Mouse (Mus musculus) brain, adult 2 months (tissue): ENCODE data around the gene Pcsk4.

ENCODE experiments used
- DNase-seq: peaks from one replicate; pipeline ENCODE4 v3.0.0; 2011; ENCODE audit warnings: low read depth, low spot score

Pcsk4 gene

DNA sequence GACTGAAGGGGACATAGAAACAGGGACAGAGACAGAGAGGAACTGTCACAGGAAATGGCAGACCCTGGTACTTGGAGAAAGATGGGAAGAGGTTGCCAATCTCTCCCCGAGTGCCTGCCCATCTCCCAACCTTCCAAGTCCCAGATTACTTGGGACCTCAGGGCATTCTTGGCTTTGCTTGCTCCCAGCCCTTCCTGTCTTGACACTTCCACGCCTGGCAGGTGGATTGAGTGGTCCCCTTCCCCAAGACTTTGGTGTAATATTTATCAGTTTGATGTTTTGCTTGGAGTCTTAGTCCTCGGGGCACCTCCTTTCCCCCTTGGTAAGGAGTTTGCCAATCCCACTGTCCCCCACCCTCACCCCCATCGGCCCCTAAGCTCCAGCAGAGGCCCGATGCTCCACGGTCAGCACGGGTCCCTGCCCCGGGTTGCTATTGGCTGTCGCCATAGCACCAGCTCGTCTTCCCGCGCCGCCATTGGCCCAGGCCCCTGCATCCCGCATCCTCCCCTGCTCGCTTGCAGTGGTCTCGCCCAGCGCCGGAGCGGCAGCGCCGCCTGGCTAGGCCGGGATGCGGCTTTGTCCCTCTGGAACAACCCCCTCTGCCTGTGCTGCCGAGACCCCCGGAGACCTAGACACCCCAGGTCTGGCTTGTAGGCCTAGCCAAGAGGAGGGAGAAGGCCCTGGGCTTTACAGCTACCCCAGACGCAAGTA, 30.6 kb downstream of the Pcsk4 start:
- peak; percentile 98 for DNase-seq

GRCm38 (mm10) chr10:80297526-80298133, 31.7 kb downstream of the Pcsk4 start:
- no peak for DNase-seq

DNA sequence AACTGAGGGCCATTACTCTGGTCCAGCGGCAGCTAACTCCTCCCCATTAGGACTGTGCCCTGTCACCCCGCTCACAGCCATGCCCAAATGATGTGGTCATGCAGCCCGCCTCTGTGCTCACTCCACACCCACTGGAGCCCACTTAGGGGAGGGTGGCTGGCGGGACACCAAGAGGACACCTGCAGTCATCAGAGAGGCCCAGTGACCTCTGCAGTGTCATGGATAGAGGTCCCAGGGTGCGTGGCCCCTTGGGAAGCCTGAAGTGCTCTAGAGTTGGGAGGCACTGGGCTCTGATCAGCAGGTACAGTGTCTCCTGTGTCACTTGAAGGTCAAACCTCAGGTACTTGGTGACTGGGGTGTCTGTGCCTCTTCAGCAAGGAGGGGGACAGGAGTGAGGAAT, 32.5 kb downstream of the Pcsk4 start:
- no peak for DNase-seq

DNA sequence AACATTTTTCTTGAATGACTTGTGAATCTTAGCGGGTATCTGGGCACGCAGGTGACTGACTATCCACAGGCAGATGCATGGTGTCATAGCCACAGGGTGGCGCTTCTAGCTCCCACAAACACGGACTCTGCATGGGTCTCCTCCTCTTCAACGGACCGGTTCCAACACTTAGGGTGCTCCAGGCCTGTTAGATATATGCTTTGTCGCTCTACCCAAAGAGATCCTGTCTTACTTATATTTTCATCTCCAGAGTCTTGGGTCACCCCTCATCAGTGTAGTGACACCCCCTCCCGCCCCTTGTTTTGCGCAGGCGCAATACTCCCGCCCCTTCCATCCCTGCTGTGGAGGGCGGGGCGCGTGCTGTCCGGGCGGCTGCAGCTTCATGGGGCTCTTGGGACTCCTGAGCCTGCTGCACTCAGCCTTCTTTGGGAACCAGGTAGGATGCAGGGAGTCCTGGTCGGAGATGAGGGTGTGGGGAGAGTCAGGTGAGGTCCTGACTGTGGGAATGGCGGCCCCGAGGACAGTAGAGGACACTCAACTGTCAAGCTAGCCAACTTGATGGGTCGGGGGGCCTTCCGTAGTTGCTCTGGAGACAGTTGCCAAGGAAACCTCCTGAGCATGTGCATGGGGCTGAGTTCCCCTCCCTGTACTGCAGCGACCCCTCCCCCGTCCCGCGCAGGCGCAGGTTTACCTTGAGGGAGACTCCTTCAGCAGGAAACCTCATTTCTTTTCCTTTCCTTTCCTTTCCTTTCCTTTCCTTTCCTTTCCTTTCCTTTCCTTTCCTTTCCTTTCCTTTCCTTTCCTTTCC, 33.5 kb downstream of the Pcsk4 start, which contains the start of gene Apc2:
TSS of gene Apc2 (plus strand) at position 360 of the 808 bp plus-strand sequence.
- DNase-seq: peak; percentile 89

DNA sequence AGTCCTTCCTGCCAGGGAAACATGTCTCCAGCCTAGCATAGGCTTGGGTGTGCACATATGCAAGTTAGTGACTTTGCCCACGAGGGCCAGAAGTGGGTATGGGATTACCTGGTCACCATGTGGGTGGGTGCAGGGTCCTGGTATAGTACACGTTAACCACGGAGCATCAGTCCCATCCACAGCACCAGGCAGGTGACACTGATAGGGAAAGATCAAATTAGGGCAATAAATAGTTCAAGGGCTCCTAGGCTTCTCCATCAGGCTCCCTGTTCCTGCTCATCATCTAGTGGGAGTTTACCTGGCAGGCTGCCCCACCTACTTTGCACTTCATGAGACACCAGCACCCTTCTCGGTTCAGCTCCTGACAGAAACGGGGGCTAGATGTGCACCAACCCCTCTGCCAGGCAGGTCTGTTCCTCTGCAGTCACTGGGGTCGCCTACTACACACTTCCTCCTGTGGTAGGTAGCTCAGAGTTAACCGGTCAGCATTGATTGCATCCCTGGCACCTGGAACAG, 34.5 kb downstream of the Pcsk4 start:
- DNase-seq: no peak

DNA sequence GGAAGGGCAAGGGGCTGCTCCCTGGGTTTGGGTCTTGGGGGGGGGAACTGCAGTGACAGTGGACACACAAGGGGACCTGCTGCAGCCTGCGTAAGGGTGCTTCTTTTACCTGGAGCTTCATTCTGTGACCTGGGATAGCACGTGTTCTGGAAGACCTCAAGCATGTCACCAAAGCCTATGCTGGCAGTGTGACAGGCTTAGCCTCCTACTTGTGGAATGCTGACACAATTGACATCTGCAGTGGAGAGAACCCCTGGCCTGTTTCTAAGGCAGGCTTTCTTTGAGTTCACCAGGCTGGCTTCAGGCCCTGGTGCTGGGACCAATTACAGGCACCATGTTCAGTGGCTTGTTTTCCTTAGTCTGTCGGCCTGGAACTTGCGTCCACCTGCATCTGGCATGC, 35.0 kb downstream of the Pcsk4 start:
- no peak for DNase-seq

DNA sequence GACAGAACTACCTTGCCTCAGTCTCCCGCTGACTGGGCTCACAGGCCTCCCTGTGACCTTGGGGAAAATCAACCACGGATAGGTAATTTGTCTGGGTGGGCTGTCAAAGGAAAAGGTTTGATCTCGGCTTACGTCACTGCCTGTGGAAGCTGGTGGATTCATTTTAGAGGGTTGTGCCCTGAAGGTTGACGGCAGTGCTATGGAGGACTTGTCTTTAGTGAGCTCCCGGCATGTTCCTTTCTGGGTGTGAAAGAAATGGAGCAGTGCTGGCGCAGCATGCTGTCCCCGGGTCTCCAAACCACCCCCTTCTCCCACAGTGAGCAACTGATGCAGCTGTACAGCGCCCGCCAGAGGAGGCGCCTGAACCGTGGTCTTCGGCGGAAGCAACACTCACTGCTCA, 36.0 kb downstream of the Pcsk4 start:
- no peak for DNase-seq

- DNase-seq: peak; percentile 98
These were observed 36.8 kb downstream of the Pcsk4 start, which contains the start of gene Rps15 for GRCm38 (mm10) chr10:80292251-80293146. TSS of gene Rps15 (plus strand) at chr10:80292453.

- DNase-seq: no peak
These were observed 40.6 kb downstream of the Pcsk4 start for GRCm38 (mm10) chr10:80288657-80289056.

DNA sequence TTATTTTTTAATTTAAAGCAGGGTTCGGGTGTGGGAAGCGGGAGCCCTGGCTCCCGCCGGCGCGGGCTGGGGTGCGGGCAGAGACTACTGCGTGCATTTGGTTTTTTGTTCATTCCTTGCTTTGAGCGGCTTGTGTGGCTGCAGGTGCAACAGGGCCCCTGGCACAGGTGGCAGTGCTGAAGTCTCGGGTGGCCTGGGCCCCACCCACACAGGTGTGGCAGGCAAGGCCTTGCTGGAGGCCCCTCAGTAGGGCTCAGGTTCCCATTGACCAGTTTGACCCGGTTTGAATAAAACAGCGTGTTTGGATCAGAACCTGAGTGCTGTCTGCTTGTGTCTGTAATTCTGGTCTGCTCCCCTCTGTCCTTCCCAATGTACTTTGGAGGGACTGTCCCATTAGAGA, 41.2 kb downstream of the Pcsk4 start:
- DNase-seq: no peak

GRCm38 (mm10) chr10:80285222-80286070, 43.9 kb downstream of the Pcsk4 start:
- no peak for DNase-seq

GRCm38 (mm10) chr10:80282481-80283441, 46.5 kb downstream of the Pcsk4 start:
- DNase-seq: no peak

- DNase-seq: peak; percentile 66
These were observed 47.4 kb downstream of the Pcsk4 start for GRCm38 (mm10) chr10:80281921-80282371.

DNA sequence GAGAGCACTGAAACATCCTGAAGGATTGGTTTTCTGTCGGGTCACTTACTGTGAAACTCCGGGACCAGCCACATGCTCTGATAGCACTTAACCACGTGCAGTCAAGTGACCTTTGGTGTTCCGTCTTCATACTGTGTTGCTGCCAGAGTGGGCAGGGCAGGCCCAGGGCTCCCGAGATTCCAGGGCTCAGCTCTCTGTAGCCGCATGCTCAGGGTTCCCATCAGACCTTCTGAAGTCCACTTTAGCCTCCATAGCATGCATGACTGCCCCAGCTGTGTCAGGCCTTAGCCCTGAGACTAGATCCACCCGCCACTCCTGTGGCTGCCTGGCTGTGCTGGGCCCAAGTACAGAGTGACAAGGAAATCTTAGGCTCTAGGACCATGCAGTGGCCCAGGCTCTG, 48.0 kb downstream of the Pcsk4 start:
- DNase-seq: no peak

- DNase-seq: no peak
These were observed 50.0 kb downstream of the Pcsk4 start for GRCm38 (mm10) chr10:80279273-80279672.

- no peak for DNase-seq
These were observed 50.9 kb downstream of the Pcsk4 start for GRCm38 (mm10) chr10:80278390-80278789.

DNA sequence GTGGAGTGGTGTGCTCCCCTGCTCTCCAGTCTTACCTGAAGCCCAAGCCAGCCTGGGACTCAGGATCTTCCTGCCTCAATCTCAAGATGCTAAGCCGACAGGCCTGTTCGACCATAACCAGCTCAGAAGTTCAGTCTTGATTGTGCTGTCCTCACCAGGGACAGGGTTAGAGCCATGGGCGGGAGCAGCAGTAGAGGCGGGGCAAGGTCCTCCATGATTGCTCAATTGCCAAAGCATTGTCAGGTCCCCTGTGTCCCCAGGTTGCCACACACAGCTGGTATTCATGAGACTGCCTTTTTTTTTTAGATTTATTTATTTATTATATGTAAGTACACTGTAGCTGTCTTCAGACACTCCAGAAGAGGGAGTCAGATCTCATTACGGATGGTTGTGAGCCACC, 53.1 kb downstream of the Pcsk4 start:
- DNase-seq: no peak

- DNase-seq: no peak
These were observed 55.5 kb downstream of the Pcsk4 start for GRCm38 (mm10) chr10:80273847-80274246.
